Mouse (Mus musculus) stomach, embryonic 14.5 days (tissue): Measurements from ENCODE around the gene Shisa5. TPM values are rescaled to one million over a fixed set of nuclear protein-coding genes. Genes with fewer than 3 reads are reported as not detected.
A peak's percentile ranks its signal among the peaks of the same experiment; 100 is the strongest.

Experiments
- ATAC-seq: fragments of 200-750 bp; cut with Nextera tagmentation; 2 replicates; pipeline ENCODE4 v1.8.0; 2017; ENCODE audit warnings: low read depth, moderate TSS enrichment; ENCODE audit not compliant: insufficient number of reproducible peaks, insufficient read depth, low FRiP score
- H3K27ac ChIP-seq: fragments of 300-500 bp; sonication (generic); 2 replicates; pipeline ENCODE4 v1.5.1; 2014; ENCODE audit warnings: mild to moderate bottlenecking, low read length, moderate library complexity, mixed read lengths
- H3K27me3 ChIP-seq: fragments of 300-500 bp; sonication (generic); 2 replicates; pipeline ENCODE4 v1.6.1; 2014; ENCODE audit warnings: low read length, control low read depth, mixed read lengths; ENCODE audit not compliant: control insufficient read depth, insufficient read depth
- H3K36me3 ChIP-seq: fragments of 300-500 bp; sonication (generic); 2 replicates; pipeline ENCODE4 v1.6.1; 2014; ENCODE audit warnings: mild to moderate bottlenecking, control low read depth, low read length, moderate library complexity, mixed read lengths; ENCODE audit not compliant: control insufficient read depth, insufficient read depth
- H3K4me1 ChIP-seq: fragments of 300-500 bp; sonication (generic); 2 replicates; pipeline ENCODE4 v1.6.1; 2014; ENCODE audit warnings: low read length, control low read depth, mixed read lengths; ENCODE audit not compliant: control insufficient read depth, insufficient read depth
- H3K4me2 ChIP-seq: fragments of 300-500 bp; sonication (generic); replicated peaks from 2 replicates; pipeline ENCODE4 v1.6.1; 2014; ENCODE audit warnings: low read depth, low read length, control low read depth
- H3K4me3 ChIP-seq: fragments of 300-500 bp; sonication (generic); 2 replicates; pipeline ENCODE4 v1.5.1; 2014; ENCODE audit warnings: low read depth, low read length, control low read depth
- H3K9ac ChIP-seq: fragments of 300-500 bp; sonication (generic); replicated peaks from 2 replicates; pipeline ENCODE4 v1.6.1; 2014; ENCODE audit warnings: low read depth, mild to moderate bottlenecking, control low read depth, low read length, moderate library complexity, mixed read lengths
- H3K9me3 ChIP-seq: fragments of 300-500 bp; sonication (generic); 2 replicates; pipeline ENCODE4 v1.6.1; 2016; ENCODE audit warnings: low read depth, low read length, control low read depth; ENCODE audit not compliant: control insufficient read depth
- WGBS: fragments of 180-500 bp; shearing (Covaris S2); extraction: QIAGEN DNeasy Blood & Tissue Kit; methylation state at CpG from one replicate; pipeline ENCODE4 v1.1.7; 2014; 5-methylcytosine and 5-hydroxymethylcytosine counted together
- polyA plus RNA-seq: library from polyadenylated mRNA; unstranded; fragments of >200 nt; fragmentation: Nextera tagmentation; extraction: Ambion mirVana; gene quantifications from 2 replicates; pipeline ENCODE4 v1.2.1, GENCODE M21; 2014

Shisa5 gene
- 75.0 and 84.4 TPM in 2 replicates for polyA plus RNA-seq

DNA sequence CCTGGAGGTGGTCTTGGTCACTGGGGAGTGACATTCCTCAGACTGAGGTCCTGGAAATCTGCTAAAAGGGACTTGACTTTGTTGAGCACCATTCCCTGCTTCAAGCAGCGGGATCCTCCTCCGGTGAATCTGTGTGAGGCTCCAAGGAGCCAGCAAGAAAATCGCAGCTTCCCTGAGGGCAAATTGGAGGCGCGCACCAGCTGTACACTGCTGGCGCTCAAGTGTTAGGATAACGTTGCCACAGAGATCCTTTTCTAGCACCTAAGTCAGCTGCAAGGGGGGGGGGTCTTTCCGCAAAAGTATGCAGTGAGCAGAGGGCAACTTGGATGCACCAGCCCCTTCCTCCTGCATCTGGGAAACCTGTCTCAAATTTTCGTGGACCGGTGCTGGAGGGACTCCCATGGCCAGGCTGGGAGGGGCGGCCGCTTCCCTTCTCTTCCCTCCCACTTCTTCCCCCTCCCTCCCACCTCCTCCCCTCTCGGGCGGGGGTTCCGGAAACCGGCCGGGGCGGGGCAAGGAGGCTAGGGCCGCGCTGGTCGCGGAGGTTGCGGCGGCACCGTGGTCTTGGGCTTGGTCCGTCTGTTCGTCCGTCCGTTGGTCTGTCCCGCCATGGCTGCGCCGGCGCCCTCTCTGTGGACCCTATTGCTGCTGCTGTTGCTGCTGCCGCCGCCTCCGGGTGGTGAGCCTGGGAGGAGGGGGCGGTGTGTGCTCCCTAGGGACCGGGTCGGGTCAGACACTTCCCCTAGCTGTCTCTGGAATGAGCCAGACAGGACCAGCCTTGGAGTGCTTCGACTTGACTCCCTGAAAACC, at the start of gene Shisa5:
Gene Shisa5, plus strand, starts transcription at position 480 of the 810 bp plus-strand sequence.
- Histone ChIP-seq H3K27ac (peak within 1 kb of the TSS; percentile 74), H3K4me3 (peak within 1 kb of the TSS; percentile 76), H3K27me3 (no peaks in the 10 kb centered on the region), H3K36me3 (no peaks in the 10 kb centered on the region), H3K9ac (peak within 1 kb of the TSS; percentile 51), H3K4me1 (peaks cover 14% of the 10 kb centered on the region; the same call in 1 of the 2 replicates), H3K4me2 (peak within 1 kb of the TSS; percentile 75), H3K9me3 (no peaks in the 10 kb centered on the region)
- peak; percentile 83 for ATAC-seq
- whole genome bisulfite sequencing: under 1% methylated on average over 39 of the region's 40 CpGs

DNA sequence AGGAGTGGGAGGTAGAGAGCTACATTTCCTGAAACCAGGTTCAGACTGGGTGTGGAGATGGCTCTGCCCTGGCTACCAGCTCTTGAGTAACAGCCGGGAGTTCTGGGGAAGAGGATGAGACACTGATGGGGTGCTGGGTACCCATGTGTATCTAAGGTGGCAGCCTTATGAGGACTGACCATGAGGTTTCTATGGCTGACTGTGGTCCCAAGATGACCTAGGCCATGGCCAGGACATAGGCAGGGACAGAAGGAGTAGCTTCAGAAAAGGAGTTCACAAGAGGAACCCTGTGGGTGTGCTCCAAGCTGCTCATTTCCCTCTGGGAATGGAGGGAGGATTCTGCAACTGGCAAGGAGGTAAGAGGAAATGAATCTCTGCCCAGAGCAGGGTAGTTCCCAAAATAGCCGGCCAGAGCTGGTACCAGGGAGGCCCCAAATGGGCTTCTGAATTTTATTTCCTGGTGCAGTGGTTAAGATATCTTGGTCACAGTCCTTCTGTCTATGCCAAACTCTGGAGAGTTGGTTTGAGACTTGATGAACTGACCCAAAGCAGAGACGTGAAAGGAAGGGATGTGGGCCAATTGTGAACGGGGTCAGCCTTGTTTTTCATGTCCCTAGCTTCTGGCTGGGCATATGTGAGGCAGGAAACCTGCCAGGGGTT, 48.4 kb upstream of the Shisa5 start:
- H3K36me3 ChIP-seq: no peaks in the 10 kb centered on the region
- H3K9ac ChIP-seq: no peak overlapping the region
- H3K4me2 ChIP-seq: no peak overlapping the region
- H3K4me3 ChIP-seq: no peak overlapping the region
- H3K9me3 ChIP-seq: no peaks in the 10 kb centered on the region
- WGBS: 82% methylated on average over 4 of the region's 4 CpGs
- ATAC-seq: no peak
- H3K27me3 ChIP-seq: no peaks in the 10 kb centered on the region
- peaks cover 15% of the 10 kb centered on the region for H3K4me1 ChIP-seq
- peak overlapping the region; percentile 21; the same call in 1 of the 2 replicates for H3K27ac ChIP-seq

DNA sequence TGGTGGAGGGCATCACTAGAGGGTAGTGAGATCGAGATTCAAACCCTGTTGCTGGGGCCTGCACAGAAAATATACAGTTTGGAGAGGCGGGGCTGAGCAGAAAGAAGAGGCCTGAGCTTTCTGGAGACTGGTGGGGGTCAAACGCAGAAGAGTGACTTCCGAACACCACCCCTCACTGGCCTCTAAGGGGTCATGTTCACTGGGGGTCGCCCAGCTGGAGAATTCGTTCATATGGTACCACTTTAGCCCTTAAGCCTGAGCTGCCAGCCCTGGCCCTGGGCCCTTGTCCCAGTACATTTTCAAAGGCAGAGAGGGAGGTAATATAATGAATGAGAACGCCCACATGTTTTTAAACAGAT, 47.9 kb upstream of the Shisa5 start:
- no peaks in the 10 kb centered on the region for H3K27me3 ChIP-seq
- H3K4me1 ChIP-seq: peaks cover 17% of the 10 kb centered on the region
- no peaks in the 10 kb centered on the region for H3K36me3 ChIP-seq
- H3K4me3 ChIP-seq: no peak overlapping the region
- H3K4me2 ChIP-seq: no peak overlapping the region
- H3K9me3 ChIP-seq: no peaks in the 10 kb centered on the region
- H3K27ac ChIP-seq: peak overlapping the region; percentile 96
- WGBS: 64% methylated on average over 7 of the region's 7 CpGs
- no peak overlapping the region for H3K9ac ChIP-seq
- ATAC-seq: no peak

DNA sequence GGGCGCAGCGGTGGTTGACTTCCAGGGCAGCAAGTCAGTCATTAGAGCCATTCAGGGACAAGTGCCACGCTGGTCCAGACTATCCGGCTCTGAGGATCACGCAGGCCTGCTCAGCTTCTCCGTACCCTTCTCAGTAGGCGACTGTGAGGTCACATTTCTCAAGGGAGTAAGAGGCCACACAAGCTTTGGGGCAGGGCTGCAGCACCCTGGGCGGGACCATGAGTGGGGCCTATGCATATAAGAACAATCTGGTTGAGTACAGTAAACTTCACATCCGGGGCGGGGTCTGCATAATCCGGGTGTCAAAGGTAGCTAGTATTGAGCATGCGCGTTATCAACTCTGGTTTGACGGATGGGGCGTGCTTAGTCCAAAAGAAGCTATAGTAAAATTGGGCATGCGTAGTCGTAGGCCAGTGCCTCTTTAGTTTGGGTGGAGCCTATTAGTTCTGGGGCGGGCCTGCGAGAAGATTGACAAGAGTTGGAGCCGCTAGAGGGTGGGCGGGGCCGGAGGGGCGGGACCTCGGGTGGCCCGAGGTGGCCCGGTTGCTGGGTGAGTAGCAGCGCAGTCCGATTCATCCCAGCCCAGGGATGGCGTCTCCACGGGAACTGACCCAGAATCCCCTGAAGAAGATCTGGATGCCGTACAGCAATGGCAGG, 46.8 kb upstream of the Shisa5 start, which contains the start of gene Pfkfb4:
Gene Pfkfb4, plus strand, starts transcription at position 351 of the 657 bp plus-strand sequence.
- Histone ChIP-seq H3K36me3 (no peaks in the 10 kb centered on the region), H3K4me3 (peak within 1 kb of the TSS; percentile 57), H3K9ac (peak within 1 kb of the TSS; percentile 48; the same call in 1 of the 2 replicates), H3K27me3 (no peaks in the 10 kb centered on the region), H3K4me1 (peaks cover 18% of the 10 kb centered on the region), H3K9me3 (no peaks in the 10 kb centered on the region), H3K4me2 (peak within 1 kb of the TSS; percentile 86), H3K27ac (peak within 1 kb of the TSS; percentile 96)
- peak; percentile 95 for ATAC-seq
- WGBS: under 1% methylated on average over 31 of the region's 31 CpGs

DNA sequence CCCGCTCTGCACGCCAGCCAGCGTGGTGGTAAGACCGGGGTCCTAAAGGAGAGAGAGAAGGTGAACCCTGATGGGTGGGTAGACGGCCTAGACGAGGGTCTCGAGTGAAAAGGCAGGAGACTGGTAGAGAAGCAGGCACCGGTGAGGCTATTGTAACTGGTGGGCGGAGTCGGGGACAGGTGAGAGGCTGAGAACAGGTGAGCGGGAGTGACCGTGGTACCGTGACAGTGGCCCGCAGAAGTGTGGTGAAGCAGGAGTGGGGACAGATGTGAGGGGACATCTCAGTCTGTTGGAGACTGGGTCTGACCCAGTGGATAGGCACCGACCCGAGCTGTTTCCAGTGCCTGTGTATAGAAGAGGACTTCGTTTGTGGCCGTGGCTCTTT, 46.3 kb upstream of the Shisa5 start:
- WGBS: 11% methylated on average over 18 of the region's 18 CpGs
- Histone ChIP-seq H3K4me3 (peak overlapping the region; percentile 57), H3K27ac (peak overlapping the region; percentile 27; the same call in 1 of the 2 replicates), H3K36me3 (no peaks in the 10 kb centered on the region), H3K9ac (peak overlapping the region; percentile 21; the same call in 1 of the 2 replicates), H3K9me3 (no peaks in the 10 kb centered on the region), H3K4me2 (peak overlapping the region; percentile 86), H3K27me3 (no peaks in the 10 kb centered on the region), H3K4me1 (peaks cover 18% of the 10 kb centered on the region)
- ATAC-seq: no peak

DNA sequence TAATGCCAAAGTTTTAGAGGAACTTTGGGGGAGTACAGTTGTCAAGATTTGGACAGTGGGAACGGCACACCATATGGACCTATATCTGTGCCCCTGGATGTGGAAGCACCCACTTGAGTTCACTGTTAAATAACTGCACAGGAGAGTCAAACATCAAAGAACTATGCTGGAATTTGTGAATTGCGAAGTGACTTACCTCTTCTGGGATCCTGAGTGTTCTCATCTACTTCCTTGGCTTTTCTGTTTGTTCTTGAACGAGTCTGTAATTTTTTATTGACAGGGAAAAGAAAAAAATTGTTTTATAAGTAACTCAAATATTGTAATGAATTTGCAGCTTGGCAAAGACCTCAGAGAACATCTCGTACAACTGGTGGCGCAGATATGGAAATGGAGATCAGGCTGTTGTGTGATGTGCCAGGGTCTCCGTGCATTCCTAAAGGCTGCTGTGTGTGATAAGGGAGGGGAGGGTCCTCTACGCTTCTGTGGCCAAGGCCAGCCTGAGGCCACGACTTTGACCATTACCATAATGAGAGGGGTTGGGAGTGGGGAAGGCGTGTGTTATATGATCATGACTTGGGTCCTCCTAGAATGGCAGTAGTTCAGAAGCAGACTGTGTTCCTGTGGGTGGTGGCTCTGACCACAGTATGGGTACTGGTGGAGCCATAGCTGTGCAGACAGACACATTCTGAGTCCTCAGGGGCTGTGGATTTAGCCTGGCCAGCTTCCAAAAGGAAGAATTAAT, 45.6 kb upstream of the Shisa5 start:
- peak overlapping the region; percentile 86 for H3K4me2 ChIP-seq
- peaks cover 17% of the 10 kb centered on the region for H3K4me1 ChIP-seq
- WGBS: 78% methylated on average over 9 of the region's 9 CpGs
- no peaks in the 10 kb centered on the region for H3K36me3 ChIP-seq
- no peak for ATAC-seq
- peak overlapping the region; percentile 57; the same call in 1 of the 2 replicates for H3K4me3 ChIP-seq
- H3K27me3 ChIP-seq: no peaks in the 10 kb centered on the region
- no peak overlapping the region for H3K27ac ChIP-seq
- 0 out of 2 replicates have a peak overlapping the region, but pooled peaks have one; percentile 21 for H3K9ac ChIP-seq
- H3K9me3 ChIP-seq: no peaks in the 10 kb centered on the region

DNA sequence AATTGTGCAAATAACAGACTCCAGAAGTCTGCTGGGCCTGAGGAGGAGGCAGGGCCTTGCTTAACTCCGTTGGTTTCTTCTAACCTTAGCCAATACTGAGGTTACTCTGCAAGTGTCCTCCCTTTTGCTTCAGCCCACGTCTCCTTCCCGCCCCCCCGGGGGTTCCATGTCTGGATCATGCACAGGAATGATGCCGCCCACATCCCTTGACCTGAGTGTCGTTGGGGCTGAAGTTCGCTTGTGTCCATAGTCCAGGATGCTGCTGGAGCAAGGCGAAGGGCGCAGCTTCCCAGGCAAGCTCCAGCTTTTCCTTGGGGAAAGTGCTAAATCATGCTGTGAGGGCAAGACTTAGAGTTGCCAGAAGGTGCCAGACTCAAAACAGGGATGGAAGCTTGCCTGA, 42.0 kb upstream of the Shisa5 start:
- Histone ChIP-seq H3K4me2 (no peak overlapping the region), H3K27me3 (no peaks in the 10 kb centered on the region), H3K4me3 (no peak overlapping the region), H3K9me3 (no peaks in the 10 kb centered on the region), H3K4me1 (0 out of 2 replicates have a peak, but pooled peaks cover 3% of the 10 kb centered on the region), H3K9ac (no peak overlapping the region), H3K36me3 (no peaks in the 10 kb centered on the region), H3K27ac (no peak overlapping the region)
- no peak for ATAC-seq
- WGBS: 66% methylated on average over 9 of the region's 9 CpGs
